Mouse (Mus musculus) kidney, postnatal 0 days (tissue): ENCODE measurements around the gene Nacad. TPM values are rescaled to one million over a fixed set of nuclear protein-coding genes. Genes with fewer than 3 reads are reported as not detected.
"Not testable (repeated sequence)": the region's sequence is repeated elsewhere in the genome, so short reads cannot be mapped to it uniquely, and the experiment has no call there.

Experiments
- ATAC-seq: fragments of 200-750 bp; cut with Nextera tagmentation; replicated peaks from 2 replicates; pipeline ENCODE4 v1.8.0; 2017; ENCODE audit warnings: low read depth, moderate number of reproducible peaks, moderate TSS enrichment, moderate library complexity; ENCODE audit not compliant: low FRiP score
- DNase-seq: peaks from one replicate; pipeline ENCODE4 v3.0.0-alpha.2; 2016; ENCODE audit warnings: low spot score
- H3K27ac ChIP-seq: fragments of 300-500 bp; sonication (generic); 2 replicates; pipeline ENCODE4 v1.5.1; 2014; ENCODE audit warnings: mild to moderate bottlenecking
- H3K27me3 ChIP-seq: fragments of 300-500 bp; sonication (generic); 2 replicates; pipeline ENCODE4 v1.6.1; 2014; ENCODE audit warnings: low read length, mixed read lengths; ENCODE audit not compliant: insufficient read depth
- H3K36me3 ChIP-seq: fragments of 300-500 bp; sonication (generic); 2 replicates; pipeline ENCODE4 v1.6.1; 2014; ENCODE audit warnings: low read length, mixed read lengths; ENCODE audit not compliant: insufficient read depth
- H3K4me1 ChIP-seq: fragments of 300-500 bp; sonication (generic); replicated peaks from 2 replicates; pipeline ENCODE4 v1.6.1; 2014; ENCODE audit warnings: antibody characterized with exemption, low read length, mixed read lengths; ENCODE audit not compliant: insufficient read depth
- H3K4me2 ChIP-seq: fragments of 300-500 bp; sonication (generic); 2 replicates; pipeline ENCODE4 v1.6.1; 2014; ENCODE audit warnings: mild to moderate bottlenecking, low read length, moderate library complexity, mixed read lengths
- H3K4me3 ChIP-seq: fragments of 300-500 bp; sonication (generic); replicated peaks from 2 replicates; pipeline ENCODE4 v1.5.1; 2014; ENCODE audit warnings: low read depth, low read length
- H3K9ac ChIP-seq: fragments of 300-500 bp; sonication (generic); 2 replicates; pipeline ENCODE4 v1.6.1; 2014; ENCODE audit warnings: low read depth, low read length
- H3K9me3 ChIP-seq: fragments of 300-500 bp; sonication (generic); replicated peaks from 2 replicates; pipeline ENCODE4 v1.6.1; 2016; ENCODE audit warnings: low read length, inconsistent platforms, mixed read lengths
- CTCF ChIP-seq: IDR thresholded peaks from 2 replicates; pipeline ENCODE4 v1.5.1; 2016; ENCODE audit warnings: antibody characterized with exemption, low read depth, mild to moderate bottlenecking, moderate library complexity
- WGBS: fragments of 180-500 bp; shearing (Covaris S2); extraction: QIAGEN DNeasy Blood & Tissue Kit; methylation state at CpG from one replicate; pipeline ENCODE4 v1.1.7; 2014; 5-methylcytosine and 5-hydroxymethylcytosine counted together
- polyA plus RNA-seq: library from polyadenylated mRNA; unstranded; fragments of >200 nt; fragmentation: Nextera tagmentation; extraction: Ambion mirVana; gene quantifications from 2 replicates; pipeline ENCODE4 v1.2.1, GENCODE M21; 2015

Gene Nacad
- 1.1 TPM in 2 replicates for polyA plus RNA-seq

GRCm38 (mm10) chr11:6605491-6606399 lies at the start of gene Nacad:
Gene Nacad (minus strand): TSS chr11:6606053.
- WGBS, result 5% methylated on average over 36 of the region's 41 CpGs
- H3K9me3 ChIP-seq, result no peaks in the 10 kb centered on the region
- H3K27me3 ChIP-seq, result peaks cover 15% of the 10 kb centered on the region
- no peak for TF ChIP-seq CTCF
- no peak within 1 kb of the TSS for H3K27ac ChIP-seq
- DNase-seq (peak; percentile 47), ATAC-seq (peak; percentile 30; the same call in 1 of the 2 replicates)
- peak within 1 kb of the TSS; percentile 34 for H3K4me3 ChIP-seq
- H3K4me2 ChIP-seq, result peak within 1 kb of the TSS; percentile 66
- peak within 1 kb of the TSS; percentile 44; the same call in 1 of the 2 replicates for H3K9ac ChIP-seq
- no peaks in the 10 kb centered on the region for H3K36me3 ChIP-seq
- H3K4me1 ChIP-seq, result peaks cover 15% of the 10 kb centered on the region

- Histone ChIP-seq H3K4me1 (0 out of 2 replicates have a peak, but pooled peaks cover 5% of the 10 kb centered on the region), H3K36me3 (no peaks in the 10 kb centered on the region), H3K27ac (no peak overlapping the region), H3K4me3 (no peak overlapping the region), H3K9me3 (no peaks in the 10 kb centered on the region), H3K27me3 (no peaks in the 10 kb centered on the region), H3K9ac (no peak overlapping the region), H3K4me2 (no peak overlapping the region)
- DNase-seq (peak; percentile 96), ATAC-seq (0 out of 2 replicates have a peak, but pooled peaks have one; percentile 38)
- 0% methylated on average over 2 of the region's 2 CpGs for WGBS
- peak; percentile 97 for TF ChIP-seq CTCF
Measured at GRCm38 (mm10) chr11:6654903-6655302, 49.0 kb upstream of the Nacad start.

- H3K27me3 ChIP-seq, DNase-seq, H3K4me2 ChIP-seq, ATAC-seq, H3K36me3 ChIP-seq, H3K9ac ChIP-seq, H3K4me3 ChIP-seq, H3K9me3 ChIP-seq, H3K27ac ChIP-seq, H3K4me1 ChIP-seq: not testable (repeated sequence)
- WGBS, result 81% methylated on average over 3 of the region's 3 CpGs
- peak; percentile 53 for TF ChIP-seq CTCF
Measured at GRCm38 (mm10) chr11:6652978-6653377, 47.1 kb upstream of the Nacad start.

- Histone ChIP-seq H3K27me3 (no peaks in the 10 kb centered on the region), H3K4me1 (no peaks in the 10 kb centered on the region), H3K4me2 (no peak overlapping the region), H3K27ac (no peak overlapping the region), H3K9me3 (no peaks in the 10 kb centered on the region), H3K9ac (no peak overlapping the region), H3K4me3 (no peak overlapping the region), H3K36me3 (no peaks in the 10 kb centered on the region)
- 58% methylated on average over 7 of the region's 7 CpGs for WGBS
- TF ChIP-seq CTCF, result no peak
- ATAC-seq, result no peak
- DNase-seq, result no peak
Measured at GRCm38 (mm10) chr11:6650519-6650918, 44.7 kb upstream of the Nacad start.

- 61% methylated on average over 9 of the region's 9 CpGs for WGBS
- no peak for ATAC-seq
Measured at GRCm38 (mm10) chr11:6647831-6648724, 42.2 kb upstream of the Nacad start.

GRCm38 (mm10) chr11:6644566-6644965 lies 38.7 kb upstream of the Nacad start:
- H3K27me3 ChIP-seq, result no peaks in the 10 kb centered on the region
- H3K9me3 ChIP-seq, result no peaks in the 10 kb centered on the region
- no peak for TF ChIP-seq CTCF
- DNase-seq (no peak), ATAC-seq (no peak)
- 74% methylated on average over 6 of the region's 6 CpGs for WGBS
- H3K4me1 ChIP-seq, result no peaks in the 10 kb centered on the region
- H3K27ac ChIP-seq, result no peak overlapping the region
- no peak overlapping the region for H3K9ac ChIP-seq
- no peak overlapping the region for H3K4me3 ChIP-seq
- H3K4me2 ChIP-seq, result no peak overlapping the region
- no peaks in the 10 kb centered on the region for H3K36me3 ChIP-seq

More at GRCm38 (mm10) chr11:6647831-6648724, 42.2 kb upstream of the Nacad start:
- H3K4me3 ChIP-seq, result no peak overlapping the region
- no peak overlapping the region for H3K27ac ChIP-seq
- H3K9me3 ChIP-seq, result no peaks in the 10 kb centered on the region
- peak; percentile 30; the same call in 1 of the 2 replicates for TF ChIP-seq CTCF
- no peak for DNase-seq
- H3K4me1 ChIP-seq, result no peaks in the 10 kb centered on the region
- no peaks in the 10 kb centered on the region for H3K27me3 ChIP-seq
- no peaks in the 10 kb centered on the region for H3K36me3 ChIP-seq
- no peak overlapping the region for H3K9ac ChIP-seq
- no peak overlapping the region for H3K4me2 ChIP-seq
